Mouse (Mus musculus): ENCODE results near the gene Cep55. TPM values are rescaled to one million over a fixed set of nuclear protein-coding genes. Genes with fewer than 3 reads are reported as not detected.

Cep55 gene
- polyA plus RNA-seq, 1 experiment, result 8.4 TPM

DNA sequence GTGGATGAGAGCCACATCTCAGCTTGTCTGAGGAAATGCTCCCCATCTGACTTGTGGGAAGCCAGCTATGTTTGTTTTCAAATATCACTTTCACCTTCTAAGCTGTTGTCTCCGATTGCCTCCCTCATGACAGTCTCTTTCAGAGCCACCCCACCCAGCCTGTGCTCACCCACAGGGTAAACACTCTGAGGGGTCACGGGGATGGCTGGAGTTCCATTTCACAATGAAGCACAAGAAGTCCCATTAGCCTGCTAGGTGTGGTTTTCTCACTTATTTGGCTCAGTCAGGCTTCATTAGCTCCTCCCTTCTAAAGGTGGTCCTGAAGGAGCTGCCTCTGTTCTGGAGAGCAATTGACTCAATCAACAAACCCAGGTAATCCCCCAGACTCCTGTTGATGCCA, 19.0 kb upstream of the Cep55 start:
- H3K4me1 ChIP-seq (replicated peaks; ENCODE audit: control insufficient read depth, insufficient read depth, low read length), result 0 out of 2 replicates have a peak, but pooled peaks cover 2% of the 10 kb centered on the region
- no peaks in the 10 kb centered on the region for H3K36me3 ChIP-seq (ENCODE audit: control insufficient read depth, insufficient read depth, low read length)
- H3K27ac ChIP-seq (ENCODE audit: control insufficient read depth, insufficient read depth, low read length), result no peak overlapping the region
- H3K27me3 ChIP-seq (ENCODE audit: control insufficient read depth, insufficient read depth, low read length), result no peaks in the 10 kb centered on the region
- no peak for TF ChIP-seq CTCF (IDR thresholded peaks at IDR 0.05; ENCODE audit: borderline replicate concordance, control insufficient read depth, extremely low read depth, insufficient read depth, low read length, poor library complexity)
- TF ChIP-seq POLR2A (IDR thresholded peaks at IDR 0.05; ENCODE audit: control insufficient read depth, extremely low read depth, insufficient read depth, low read length, poor library complexity), result no peak
- no peak overlapping the region for H3K4me3 ChIP-seq (ENCODE audit: control insufficient read depth, insufficient read depth, low read length)
- WGBS, result 92% methylated on average over 2 of the region's 2 CpGs
- no peak for DNase-seq

DNA sequence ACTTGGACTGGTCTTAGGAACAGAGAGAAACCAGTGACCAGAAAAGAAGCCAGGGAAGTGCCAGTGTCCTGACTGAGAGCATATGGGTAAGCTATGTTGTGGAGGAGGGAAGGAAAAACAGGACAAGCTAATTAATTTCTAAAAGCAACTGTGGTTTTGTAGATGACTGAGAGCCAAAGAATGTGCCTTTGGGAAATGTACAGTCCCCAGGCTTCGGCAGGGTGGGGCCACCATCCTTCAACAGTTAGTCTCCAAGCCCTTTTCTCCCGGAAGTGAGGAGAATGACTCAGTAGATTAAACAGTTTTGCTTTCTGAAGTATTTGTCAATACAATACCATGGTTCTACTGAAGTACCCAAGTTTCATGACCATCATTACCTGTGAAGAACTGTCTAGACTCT, 16.5 kb upstream of the Cep55 start:
- WGBS, result 90% methylated on average over 2 of the region's 2 CpGs
- no peak for DNase-seq
- Histone ChIP-seq H3K27ac (ENCODE audit: control insufficient read depth, insufficient read depth, low read length) (no peak overlapping the region), H3K27me3 (ENCODE audit: control insufficient read depth, insufficient read depth, low read length) (no peaks in the 10 kb centered on the region; the same call in 1 of the 2 replicates), H3K4me1 (replicated peaks; ENCODE audit: control insufficient read depth, insufficient read depth, low read length) (no peaks in the 10 kb centered on the region), H3K4me3 (ENCODE audit: control insufficient read depth, insufficient read depth, low read length) (no peak overlapping the region), H3K36me3 (ENCODE audit: control insufficient read depth, insufficient read depth, low read length) (no peaks in the 10 kb centered on the region)
- TF ChIP-seq POLR2A (IDR thresholded peaks at IDR 0.05; ENCODE audit: control insufficient read depth, extremely low read depth, insufficient read depth, low read length, poor library complexity), result no peak
- TF ChIP-seq CTCF (IDR thresholded peaks at IDR 0.05; ENCODE audit: borderline replicate concordance, control insufficient read depth, extremely low read depth, insufficient read depth, low read length, poor library complexity), result no peak

DNA sequence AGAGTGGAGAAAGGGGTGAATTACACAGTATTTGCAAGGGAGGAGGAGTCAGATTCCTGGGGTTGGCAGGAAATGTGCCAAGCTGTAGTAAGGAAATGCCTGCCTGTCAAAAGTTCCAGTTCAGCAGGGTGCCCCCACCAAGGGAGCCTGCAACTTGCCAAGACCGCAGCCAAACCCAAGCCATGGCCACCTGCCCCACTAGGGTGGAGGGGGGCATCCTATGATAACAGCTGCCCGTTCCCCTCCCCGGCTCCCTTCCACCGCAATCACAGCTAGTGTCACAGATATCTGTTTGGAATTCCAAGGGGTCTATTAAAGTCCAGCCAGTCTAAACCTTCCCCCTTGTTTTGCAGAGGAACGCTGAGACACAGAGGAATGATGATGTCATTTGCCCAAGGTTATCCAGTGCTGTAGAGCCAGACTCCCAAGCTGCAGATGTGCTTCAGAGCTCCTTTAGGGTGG, 12.5 kb upstream of the Cep55 start:
- H3K27me3 ChIP-seq (ENCODE audit: control insufficient read depth, insufficient read depth, low read length), result no peaks in the 10 kb centered on the region; the same call in 1 of the 2 replicates
- no peak for DNase-seq
- H3K4me1 ChIP-seq (replicated peaks; ENCODE audit: control insufficient read depth, insufficient read depth, low read length), result no peaks in the 10 kb centered on the region
- no peak overlapping the region for H3K27ac ChIP-seq (ENCODE audit: control insufficient read depth, insufficient read depth, low read length)
- WGBS, result 3% methylated on average over 5 of the region's 5 CpGs
- TF ChIP-seq CTCF (IDR thresholded peaks at IDR 0.05; ENCODE audit: borderline replicate concordance, control insufficient read depth, extremely low read depth, insufficient read depth, low read length, poor library complexity) (no peak), POLR2A (IDR thresholded peaks at IDR 0.05; ENCODE audit: control insufficient read depth, extremely low read depth, insufficient read depth, low read length, poor library complexity) (no peak)
- no peaks in the 10 kb centered on the region for H3K36me3 ChIP-seq (ENCODE audit: control insufficient read depth, insufficient read depth, low read length)
- no peak overlapping the region for H3K4me3 ChIP-seq (ENCODE audit: control insufficient read depth, insufficient read depth, low read length)

DNA sequence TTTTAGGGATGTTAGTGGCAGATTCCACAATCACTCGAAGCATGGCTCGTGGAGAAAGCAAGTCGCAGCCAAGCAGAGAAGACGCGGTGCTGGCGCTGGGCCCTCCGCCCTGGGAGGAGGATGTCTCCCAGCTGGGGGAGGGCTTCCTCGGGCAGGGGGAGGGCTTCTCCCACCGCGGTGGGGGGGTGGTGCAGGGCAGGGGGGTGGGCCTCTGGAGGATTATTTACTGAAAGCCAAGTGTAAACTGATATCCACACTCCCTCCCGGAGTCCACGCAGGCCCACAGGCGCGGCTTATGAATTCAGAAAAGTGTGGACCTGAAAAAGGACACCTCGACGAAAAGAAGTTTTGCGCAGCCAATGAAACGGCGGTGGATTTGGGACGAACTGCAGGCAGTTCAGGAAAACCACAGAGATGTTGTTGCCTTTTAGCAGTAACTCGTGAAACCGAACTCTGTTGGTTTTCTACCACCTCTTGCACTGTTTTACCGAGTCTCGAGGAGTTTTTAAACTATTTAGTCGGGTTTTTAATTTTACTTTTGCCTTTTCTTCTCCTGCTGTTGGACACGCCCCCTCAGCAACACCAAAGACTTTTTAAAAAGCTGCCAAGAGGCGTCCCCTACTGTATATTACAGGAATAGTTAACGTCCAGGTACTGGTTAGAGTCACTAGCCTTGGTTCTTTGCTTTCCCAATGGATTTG, 11.4 kb upstream of the Cep55 start, which contains the start of gene Myof:
Gene Myof (minus strand): TSS at position 297 of the 701 bp plus-strand sequence.
- no peaks in the 10 kb centered on the region for H3K4me1 ChIP-seq (replicated peaks; ENCODE audit: control insufficient read depth, insufficient read depth, low read length)
- peak within 1 kb of the TSS; percentile 30 for H3K4me3 ChIP-seq (ENCODE audit: control insufficient read depth, insufficient read depth, low read length)
- WGBS, result under 1% methylated on average over 28 of the region's 28 CpGs
- H3K36me3 ChIP-seq (ENCODE audit: control insufficient read depth, insufficient read depth, low read length), result no peaks in the 10 kb centered on the region
- no peaks in the 10 kb centered on the region; the same call in 1 of the 2 replicates for H3K27me3 ChIP-seq (ENCODE audit: control insufficient read depth, insufficient read depth, low read length)
- peak; percentile 32 for DNase-seq
- TF ChIP-seq POLR2A (IDR thresholded peaks at IDR 0.05; ENCODE audit: control insufficient read depth, extremely low read depth, insufficient read depth, low read length, poor library complexity) (no peak), CTCF (IDR thresholded peaks at IDR 0.05; ENCODE audit: borderline replicate concordance, control insufficient read depth, extremely low read depth, insufficient read depth, low read length, poor library complexity) (no peak)
- no peak within 1 kb of the TSS for H3K27ac ChIP-seq (ENCODE audit: control insufficient read depth, insufficient read depth, low read length)

DNA sequence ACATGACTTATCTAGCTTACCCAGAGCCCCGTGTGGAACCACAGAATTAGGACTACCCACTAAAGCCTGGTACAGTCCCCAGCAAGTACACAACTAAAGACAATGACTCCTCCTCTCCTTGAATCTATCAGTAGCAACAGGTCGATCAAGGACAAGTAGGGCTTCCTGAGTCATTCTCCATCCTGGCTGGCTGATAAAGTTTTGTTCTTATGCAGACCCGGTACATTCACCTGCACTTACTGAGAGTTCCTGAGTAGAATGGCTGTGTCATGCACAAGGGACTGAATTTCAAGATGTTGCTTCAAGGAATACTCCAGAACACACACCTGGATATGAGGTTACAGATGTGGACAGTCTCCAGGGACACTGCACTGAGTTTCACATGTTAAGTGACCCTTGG, 9.6 kb upstream of the Cep55 start:
- no peak for DNase-seq
- WGBS, result 93% methylated on average over 3 of the region's 3 CpGs
- TF ChIP-seq CTCF (IDR thresholded peaks at IDR 0.05; ENCODE audit: borderline replicate concordance, control insufficient read depth, extremely low read depth, insufficient read depth, low read length, poor library complexity) (no peak), POLR2A (IDR thresholded peaks at IDR 0.05; ENCODE audit: control insufficient read depth, extremely low read depth, insufficient read depth, low read length, poor library complexity) (no peak)
- Histone ChIP-seq H3K27me3 (ENCODE audit: control insufficient read depth, insufficient read depth, low read length) (no peaks in the 10 kb centered on the region; the same call in 1 of the 2 replicates), H3K36me3 (ENCODE audit: control insufficient read depth, insufficient read depth, low read length) (no peaks in the 10 kb centered on the region), H3K4me1 (replicated peaks; ENCODE audit: control insufficient read depth, insufficient read depth, low read length) (no peaks in the 10 kb centered on the region), H3K27ac (ENCODE audit: control insufficient read depth, insufficient read depth, low read length) (no peak overlapping the region), H3K4me3 (ENCODE audit: control insufficient read depth, insufficient read depth, low read length) (no peak overlapping the region)

DNA sequence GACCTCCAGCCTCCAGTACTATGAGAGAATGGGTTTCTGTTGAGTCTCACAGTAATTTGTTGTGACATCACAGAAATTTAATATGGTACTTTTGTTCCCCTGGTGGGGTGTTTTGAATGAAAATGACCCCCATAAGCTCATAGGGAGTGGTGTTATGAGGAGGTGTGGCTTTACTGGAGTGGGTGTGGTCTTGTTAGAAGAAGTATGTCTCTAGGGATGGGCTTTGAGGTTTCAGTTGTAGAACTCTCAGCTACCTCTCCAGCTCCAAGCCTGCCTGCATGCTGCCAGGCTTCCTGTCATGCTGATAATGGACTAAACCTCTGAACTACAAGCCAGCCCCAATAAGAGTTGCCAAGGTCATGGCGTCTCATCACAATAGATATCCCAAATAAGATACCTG, 5.1 kb upstream of the Cep55 start:
- DNase-seq, result no peak
- H3K4me1 ChIP-seq (replicated peaks; ENCODE audit: control insufficient read depth, insufficient read depth, low read length), result peaks cover 4% of the 10 kb centered on the region
- 100% methylated on average over 1 of the region's 1 CpGs for WGBS
- no peaks in the 10 kb centered on the region for H3K36me3 ChIP-seq (ENCODE audit: control insufficient read depth, insufficient read depth, low read length)
- H3K27ac ChIP-seq (ENCODE audit: control insufficient read depth, insufficient read depth, low read length), result no peak overlapping the region
- H3K4me3 ChIP-seq (ENCODE audit: control insufficient read depth, insufficient read depth, low read length), result no peak overlapping the region
- no peaks in the 10 kb centered on the region; the same call in 1 of the 2 replicates for H3K27me3 ChIP-seq (ENCODE audit: control insufficient read depth, insufficient read depth, low read length)
- TF ChIP-seq CTCF (IDR thresholded peaks at IDR 0.05; ENCODE audit: borderline replicate concordance, control insufficient read depth, extremely low read depth, insufficient read depth, low read length, poor library complexity) (no peak), POLR2A (IDR thresholded peaks at IDR 0.05; ENCODE audit: control insufficient read depth, extremely low read depth, insufficient read depth, low read length, poor library complexity) (no peak)

All from thymus, adult 2 months (tissue).